Mouse (Mus musculus) brain, embryonic 14.5 days (tissue): ENCODE results near the gene Gm3336.

Source experiments
- CTCF ChIP-seq: fragments of 200-500 bp; IDR thresholded peaks from 2 replicates; pipeline ENCODE4 v1.5.1; 2012; ENCODE audit warnings: inconsistent platforms, mild to moderate bottlenecking, moderate library complexity, borderline replicate concordance; ENCODE audit not compliant: insufficient read depth, insufficient read length; ENCODE audit errors: extremely low read depth
- POLR2A ChIP-seq: fragments of 200-500 bp; IDR thresholded peaks from 2 replicates; pipeline ENCODE4 v1.6.1; 2012; ENCODE audit warnings: mild to moderate bottlenecking, inconsistent platforms, borderline replicate concordance; ENCODE audit not compliant: poor library complexity, insufficient read depth, insufficient read length, severe bottlenecking; ENCODE audit errors: extremely low read depth

GRCm38 (mm10) chr8:70755661-70756475 is 37.5 kb downstream of the Gm3336 start:
- TF ChIP-seq POLR2A = no peak
- TF ChIP-seq CTCF = no peak
